Mouse (Mus musculus): ENCODE results near the gene Cxcr5.

The Cxcr5 gene

DNA sequence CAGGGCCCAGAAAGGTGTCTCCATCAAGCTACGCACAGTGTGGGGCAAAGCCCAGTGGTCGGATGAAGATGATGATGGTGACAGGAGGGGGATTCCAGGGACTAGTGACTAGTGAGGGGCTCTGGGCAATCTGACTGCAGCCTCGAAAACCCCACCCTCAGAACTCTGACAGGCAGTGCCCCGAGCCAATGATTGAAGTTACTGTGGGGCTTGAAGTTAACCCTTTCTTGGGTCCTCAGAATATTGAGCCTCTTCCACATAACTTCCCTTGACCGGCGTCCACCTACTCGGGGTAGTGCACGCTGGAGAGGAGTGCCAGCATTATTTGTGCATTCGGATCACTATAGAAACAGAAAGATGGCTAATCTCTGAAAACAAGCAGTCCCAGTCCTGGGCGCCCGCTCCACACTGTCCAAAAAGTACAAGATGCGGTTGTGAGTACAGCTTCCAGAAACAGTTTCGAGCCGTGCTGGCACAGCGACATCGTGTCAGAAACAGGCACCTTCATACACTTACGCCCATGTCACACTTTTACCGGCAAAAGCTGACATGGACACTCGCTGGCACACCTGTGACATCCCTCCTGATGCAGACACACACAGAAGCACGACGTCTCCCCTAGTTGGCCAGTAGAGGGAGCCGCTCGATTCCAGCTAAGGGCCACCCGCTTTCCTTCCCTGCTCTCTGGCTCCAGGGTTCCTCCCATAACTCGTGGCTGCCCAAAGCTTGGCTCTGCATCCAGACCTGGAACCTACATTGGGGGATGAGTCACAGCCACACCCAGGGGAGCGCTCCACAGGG lies 81.8 kb downstream of the Cxcr5 start:
- DNase-seq (ENCODE audit: low read depth, low spot score): no peak

DNA sequence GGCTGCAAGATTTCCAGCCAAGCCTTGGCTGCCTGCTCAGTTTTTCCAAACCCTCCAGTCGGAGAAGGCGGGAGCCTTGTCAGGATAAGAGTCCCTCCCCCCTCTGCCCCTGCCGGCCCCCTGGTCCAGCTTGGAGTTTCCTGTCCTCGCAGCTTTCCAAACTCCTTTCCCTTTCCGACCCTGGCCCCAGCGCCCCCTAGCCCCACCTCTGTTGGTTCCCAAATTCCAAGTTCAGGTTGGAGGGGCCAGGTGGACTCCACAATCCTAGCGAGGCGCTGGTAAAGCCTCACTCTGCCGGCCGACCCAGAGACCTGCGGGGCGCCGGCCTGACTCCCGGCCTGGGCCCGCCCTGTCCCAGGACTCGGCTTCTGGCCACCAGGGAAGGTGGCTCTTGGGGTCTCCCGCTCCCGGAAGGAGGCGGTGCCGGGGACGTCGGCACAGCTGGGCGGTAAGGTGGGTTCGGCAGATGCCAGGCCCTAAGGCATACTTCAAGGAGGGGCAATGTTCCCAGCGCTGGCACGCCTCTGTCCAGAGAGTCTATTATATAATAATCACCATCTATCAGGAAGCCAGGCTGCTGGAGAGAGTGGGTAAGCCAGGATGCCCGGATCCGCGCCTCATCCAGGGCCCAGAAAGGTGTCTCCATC lies 82.6 kb downstream of the Cxcr5 start:
- no peak for DNase-seq (ENCODE audit: low read depth, low spot score)

DNA sequence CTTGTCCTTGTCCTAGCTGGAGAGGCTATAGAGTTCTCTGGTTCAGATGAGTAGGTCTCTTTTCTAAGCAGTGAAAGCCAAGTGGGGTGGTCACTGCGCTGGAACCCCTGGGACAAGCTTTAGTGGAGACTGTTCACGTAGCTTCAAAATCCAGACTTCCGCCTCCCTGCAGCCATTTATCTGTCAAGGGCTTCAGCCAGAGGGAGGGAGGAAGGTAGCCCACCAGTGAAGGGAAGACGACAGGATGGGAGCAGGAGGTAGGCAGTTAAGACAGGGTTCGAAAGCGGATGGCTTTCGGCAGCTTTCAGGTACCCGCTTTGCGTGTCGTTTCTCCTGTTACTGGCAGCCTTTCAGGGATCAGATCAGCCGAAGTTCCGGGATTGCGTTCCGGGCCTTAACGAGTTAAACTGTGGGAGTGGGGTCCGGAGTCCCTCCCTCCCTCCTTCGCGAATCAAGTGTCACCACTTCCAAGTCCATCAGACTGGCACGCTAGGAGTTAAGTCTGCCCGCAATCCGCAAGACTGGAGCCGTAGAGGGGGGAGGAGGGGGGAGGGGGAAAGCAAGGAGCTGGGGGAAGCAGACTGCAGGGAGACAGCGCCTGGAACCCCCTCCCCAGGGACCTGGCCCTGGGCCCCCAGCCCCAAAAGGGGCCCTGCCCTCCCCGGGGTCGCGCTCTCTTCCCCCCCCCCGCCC lies 83.3 kb downstream of the Cxcr5 start:
- DNase-seq (ENCODE audit: low read depth, low spot score): no peak

DNA sequence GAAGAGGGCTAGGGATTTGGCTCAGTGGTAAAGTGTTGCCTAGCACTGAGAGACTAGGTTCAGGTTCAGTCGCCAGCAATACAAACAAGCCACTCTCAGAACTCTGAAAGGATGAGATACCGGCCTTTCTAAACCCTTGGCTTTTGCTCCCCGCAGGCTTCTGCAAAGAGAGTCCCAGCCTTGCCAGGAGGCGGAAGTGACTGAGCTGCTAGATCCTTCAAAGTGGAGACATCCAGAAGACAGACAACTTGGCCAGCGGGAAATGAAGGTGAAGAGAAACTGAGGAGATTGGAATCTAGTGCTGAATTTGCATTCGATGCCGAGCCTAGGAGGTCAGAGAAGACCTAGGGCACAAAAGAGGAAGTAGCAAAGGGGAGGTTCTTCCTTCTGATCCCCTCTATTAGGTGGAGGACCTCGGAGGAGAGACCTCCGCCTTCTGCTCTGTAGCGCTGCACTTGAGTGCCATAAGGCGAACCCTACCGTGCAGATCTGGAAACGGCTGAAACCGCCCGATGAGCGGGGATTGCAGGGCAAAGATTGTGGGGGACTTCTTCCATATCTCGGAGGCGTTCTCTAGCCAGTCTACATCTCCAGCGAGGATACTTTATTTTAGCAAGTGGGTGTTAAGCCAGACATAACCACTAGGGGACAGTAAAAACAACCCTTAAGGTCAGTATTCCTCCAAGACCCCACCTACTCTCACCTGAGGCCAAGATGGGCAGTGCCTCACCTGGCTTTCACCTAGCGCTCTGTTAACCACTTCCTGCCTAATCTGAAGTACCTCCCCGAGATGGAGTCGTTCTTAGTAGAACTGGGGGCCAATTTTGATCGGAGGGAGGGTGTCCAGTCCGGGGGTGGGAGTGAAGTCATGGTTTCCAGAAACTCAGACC lies 84.1 kb downstream of the Cxcr5 start:
- DNase-seq (ENCODE audit: low read depth, low spot score): no peak

DNA sequence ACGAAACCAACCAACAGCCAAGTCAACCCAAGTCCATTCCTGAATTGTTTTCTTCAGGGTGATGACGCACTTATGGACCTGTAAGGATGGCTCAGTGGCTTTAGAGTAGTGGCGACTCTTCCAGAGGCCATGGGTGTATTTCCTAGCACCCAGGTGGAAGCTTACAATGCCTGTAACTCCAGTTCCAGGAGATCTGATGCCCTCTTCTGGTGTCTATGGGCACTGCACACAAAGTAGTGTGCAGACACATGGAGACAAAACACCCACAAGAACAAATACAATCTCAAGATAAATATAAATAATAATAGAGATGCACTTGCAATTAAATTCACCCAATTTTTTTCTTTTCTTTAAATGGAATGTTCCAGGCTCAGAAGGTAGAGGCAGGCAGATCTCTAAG lies 85.7 kb downstream of the Cxcr5 start:
- no peak for DNase-seq (ENCODE audit: low read depth, low spot score)

DNA sequence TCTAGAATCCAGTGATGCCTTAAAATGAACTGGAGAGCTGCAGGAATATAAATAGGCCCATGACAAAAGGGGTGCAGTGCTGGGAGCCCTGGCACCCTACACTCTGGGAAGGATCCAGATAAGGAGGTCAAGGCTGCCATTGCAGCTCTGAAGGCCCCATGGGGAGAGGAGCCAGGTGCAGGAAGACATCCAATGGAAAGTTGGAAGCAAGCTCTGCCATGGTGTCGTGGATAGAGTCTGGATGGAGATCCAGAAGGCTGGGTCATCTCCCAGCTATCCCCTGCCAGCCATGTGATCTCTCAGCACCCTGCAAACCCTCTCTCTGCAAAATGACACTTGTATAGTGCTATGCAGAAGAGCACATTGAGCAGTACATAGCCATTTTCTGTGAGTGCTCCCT lies 87.3 kb downstream of the Cxcr5 start:
- DNase-seq (ENCODE audit: low read depth, low spot score): no peak

DNA sequence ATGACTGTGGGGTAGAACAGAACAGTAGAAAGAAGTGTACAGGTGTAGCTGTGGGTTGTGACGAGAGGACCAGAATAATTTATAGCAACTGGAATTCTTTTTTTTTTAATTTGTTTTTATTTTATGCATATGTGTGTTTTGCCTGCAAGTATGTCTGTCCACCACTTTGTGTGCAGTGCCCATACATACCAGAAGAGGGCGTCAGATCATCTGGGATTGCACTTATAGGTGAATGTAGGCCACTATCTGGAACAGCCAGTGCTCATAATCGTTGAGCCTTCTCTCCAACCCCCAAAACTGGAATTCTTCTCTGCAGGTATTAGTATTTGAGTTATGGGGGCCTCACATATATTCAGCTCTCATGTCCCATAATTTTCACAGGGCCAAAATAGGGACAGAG lies 88.5 kb downstream of the Cxcr5 start:
- no peak for DNase-seq (ENCODE audit: low read depth, low spot score)

DNA sequence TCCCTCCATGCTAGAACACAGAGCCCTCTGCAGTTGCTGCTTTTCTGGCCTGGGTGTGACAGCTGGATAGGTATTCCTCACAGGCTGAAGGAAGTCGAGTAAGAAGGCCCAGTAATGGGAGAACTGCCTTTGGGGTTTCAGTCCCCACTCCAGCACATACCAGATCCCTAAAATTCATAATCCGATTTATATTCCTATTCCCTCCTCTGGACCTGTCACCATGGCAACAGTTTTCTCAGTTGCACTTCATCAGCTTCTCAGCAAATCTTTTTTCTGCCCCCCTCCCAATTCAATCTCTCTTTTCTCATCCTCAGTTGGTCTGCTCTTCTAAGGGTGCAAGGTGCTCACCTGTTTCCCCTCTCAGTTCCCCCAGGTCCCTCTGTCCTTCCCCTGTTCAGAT lies 92.9 kb downstream of the Cxcr5 start:
- DNase-seq (ENCODE audit: low read depth, low spot score): no peak

DNA sequence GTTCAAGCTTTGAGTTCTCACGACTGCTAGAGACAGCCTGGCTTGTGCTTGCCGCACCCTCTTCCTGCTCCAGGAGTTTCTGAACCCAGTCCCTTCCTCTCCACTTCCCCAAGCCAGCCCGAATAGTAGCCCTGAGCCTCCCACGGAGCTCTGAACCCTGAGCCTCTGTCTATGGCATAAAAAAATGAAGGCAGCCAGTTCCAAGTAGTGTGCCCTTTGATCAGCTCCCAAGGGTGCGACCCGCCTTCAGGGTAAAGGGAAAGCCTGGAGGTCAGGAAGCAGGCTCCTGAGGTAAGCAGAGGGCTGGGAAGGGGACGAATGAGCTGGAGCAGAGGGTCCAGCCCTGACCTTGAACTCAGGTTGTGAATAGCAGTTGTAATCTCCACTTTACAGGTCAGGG lies 93.5 kb downstream of the Cxcr5 start:
- DNase-seq (ENCODE audit: low read depth, low spot score): no peak

DNA sequence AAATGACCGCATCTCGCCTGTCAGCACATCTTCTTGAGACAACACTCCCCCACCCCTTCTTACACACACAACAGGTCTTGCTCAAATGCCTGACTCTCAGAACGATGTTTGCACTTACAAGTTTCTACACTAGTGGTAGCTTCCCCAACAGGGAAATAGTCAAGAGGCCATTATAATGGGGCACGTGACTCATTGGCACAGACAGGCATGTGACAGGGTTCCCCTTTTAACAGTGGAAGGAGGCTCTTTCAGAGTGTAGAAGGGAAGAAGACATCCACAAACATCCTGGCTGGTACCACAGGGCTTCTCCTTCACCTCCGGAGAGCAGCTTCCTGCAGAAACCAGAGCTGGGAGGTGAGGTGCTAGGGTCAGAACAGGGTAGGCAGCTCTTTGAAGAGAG lies 99.7 kb downstream of the Cxcr5 start:
- DNase-seq (ENCODE audit: low read depth, low spot score): no peak
